Mouse (Mus musculus): ENCODE results near the gene Kif11. TPM values are rescaled to one million over a fixed set of nuclear protein-coding genes. Genes with fewer than 3 reads are reported as not detected.

Kif11 gene
- polyA plus RNA-seq, 1 experiment from 2014 or later = 53.0 TPM

GRCm38 (mm10) chr19:37348952-37349351 is 27.3 kb upstream of the Kif11 start:
- Histone ChIP-seq H3K9me3 (replicated peaks) (no peaks in the 10 kb centered on the region), H3K4me3 (replicated peaks) (no peak overlapping the region), H3K36me3 (replicated peaks) (peaks cover 13% of the 10 kb centered on the region), H3K4me1 (replicated peaks) (peaks cover 5% of the 10 kb centered on the region), H3K9ac (no peak overlapping the region), H3K4me2 (no peak overlapping the region), H3K27ac (replicated peaks) (no peak overlapping the region), H3K27me3 (no peaks in the 10 kb centered on the region)
- no peak for ATAC-seq (ENCODE audit: insufficient read depth)

GRCm38 (mm10) chr19:37352756-37353155 is 23.4 kb upstream of the Kif11 start:
- 75% methylated on average over 3 of the region's 3 CpGs for WGBS (ENCODE audit: insufficient replicate concordance)
- H3K27me3 ChIP-seq = no peaks in the 10 kb centered on the region

GRCm38 (mm10) chr19:37353331-37353730 is 22.9 kb upstream of the Kif11 start:
- no peaks in the 10 kb centered on the region for H3K27me3 ChIP-seq
- no peaks in the 10 kb centered on the region for H3K9me3 ChIP-seq (replicated peaks)
- H3K4me3 ChIP-seq (replicated peaks) = no peak overlapping the region
- no peak overlapping the region for H3K4me2 ChIP-seq
- peaks cover 5% of the 10 kb centered on the region for H3K4me1 ChIP-seq (replicated peaks)
- 79% methylated on average over 6 of the region's 6 CpGs for WGBS (ENCODE audit: insufficient replicate concordance)
- no peak for ATAC-seq (ENCODE audit: insufficient read depth)
- no peak overlapping the region for H3K9ac ChIP-seq
- H3K36me3 ChIP-seq (replicated peaks) = peaks cover 13% of the 10 kb centered on the region
- H3K27ac ChIP-seq (replicated peaks) = no peak overlapping the region

More at GRCm38 (mm10) chr19:37352756-37353155, 23.4 kb upstream of the Kif11 start:
- H3K4me2 ChIP-seq = no peak overlapping the region
- no peak for ATAC-seq (ENCODE audit: insufficient read depth)
- H3K4me1 ChIP-seq (replicated peaks) = peaks cover 5% of the 10 kb centered on the region
- H3K4me3 ChIP-seq (replicated peaks) = no peak overlapping the region
- peaks cover 13% of the 10 kb centered on the region for H3K36me3 ChIP-seq (replicated peaks)
- no peak overlapping the region for H3K27ac ChIP-seq (replicated peaks)
- H3K9ac ChIP-seq = no peak overlapping the region
- H3K9me3 ChIP-seq (replicated peaks) = no peaks in the 10 kb centered on the region

GRCm38 (mm10) chr19:37360044-37360443 is 16.2 kb upstream of the Kif11 start:
- no peak overlapping the region for H3K4me3 ChIP-seq (replicated peaks)
- 0 out of 2 replicates have a peak, but pooled peaks cover 5% of the 10 kb centered on the region for H3K4me1 ChIP-seq (replicated peaks)
- H3K9ac ChIP-seq = no peak overlapping the region
- H3K36me3 ChIP-seq (replicated peaks) = no peaks in the 10 kb centered on the region
- 19% methylated on average over 5 of the region's 5 CpGs for WGBS (ENCODE audit: insufficient replicate concordance)
- no peak for ATAC-seq (ENCODE audit: insufficient read depth)
- H3K4me2 ChIP-seq = no peak overlapping the region
- no peaks in the 10 kb centered on the region for H3K27me3 ChIP-seq
- no peak overlapping the region for H3K27ac ChIP-seq (replicated peaks)
- H3K9me3 ChIP-seq (replicated peaks) = no peaks in the 10 kb centered on the region

GRCm38 (mm10) chr19:37362545-37362944 is 13.7 kb upstream of the Kif11 start:
- Histone ChIP-seq H3K27ac (replicated peaks) (no peak overlapping the region), H3K9ac (no peak overlapping the region), H3K36me3 (replicated peaks) (no peaks in the 10 kb centered on the region), H3K27me3 (no peaks in the 10 kb centered on the region), H3K4me3 (replicated peaks) (no peak overlapping the region), H3K9me3 (replicated peaks) (no peaks in the 10 kb centered on the region), H3K4me2 (no peak overlapping the region), H3K4me1 (replicated peaks) (0 out of 2 replicates have a peak, but pooled peaks cover 5% of the 10 kb centered on the region)
- ATAC-seq (ENCODE audit: insufficient read depth) = no peak
- 55% methylated on average over 5 of the region's 5 CpGs for WGBS (ENCODE audit: insufficient replicate concordance)

GRCm38 (mm10) chr19:37363128-37363939 is 12.9 kb upstream of the Kif11 start:
- WGBS (ENCODE audit: insufficient replicate concordance) = 59% methylated on average over 11 of the region's 11 CpGs
- no peak for ATAC-seq (ENCODE audit: insufficient read depth)

GRCm38 (mm10) chr19:37368990-37369389 is 7.2 kb upstream of the Kif11 start:
- Histone ChIP-seq H3K4me3 (replicated peaks) (no peak overlapping the region), H3K4me1 (replicated peaks) (peaks cover 7% of the 10 kb centered on the region; the same call in 1 of the 2 replicates), H3K4me2 (no peak overlapping the region), H3K9me3 (replicated peaks) (no peaks in the 10 kb centered on the region), H3K36me3 (replicated peaks) (no peaks in the 10 kb centered on the region), H3K9ac (no peak overlapping the region), H3K27ac (replicated peaks) (no peak overlapping the region), H3K27me3 (no peaks in the 10 kb centered on the region)
- WGBS (ENCODE audit: insufficient replicate concordance) = 65% methylated on average over 1 of the region's 1 CpGs
- no peak for ATAC-seq (ENCODE audit: insufficient read depth)

More at GRCm38 (mm10) chr19:37363128-37363939, 12.9 kb upstream of the Kif11 start:
- H3K9me3 ChIP-seq (replicated peaks) = no peaks in the 10 kb centered on the region
- H3K9ac ChIP-seq = no peak overlapping the region
- 0 out of 2 replicates have a peak, but pooled peaks cover 5% of the 10 kb centered on the region for H3K4me1 ChIP-seq (replicated peaks)
- no peaks in the 10 kb centered on the region for H3K36me3 ChIP-seq (replicated peaks)
- H3K4me3 ChIP-seq (replicated peaks) = no peak overlapping the region
- no peak overlapping the region for H3K27ac ChIP-seq (replicated peaks)
- H3K27me3 ChIP-seq = no peaks in the 10 kb centered on the region
- H3K4me2 ChIP-seq = no peak overlapping the region

GRCm38 (mm10) chr19:37369921-37370320 is 6.3 kb upstream of the Kif11 start:
- ATAC-seq (ENCODE audit: insufficient read depth) = no peak
- no peaks in the 10 kb centered on the region for H3K27me3 ChIP-seq
- no peak overlapping the region for H3K4me3 ChIP-seq (replicated peaks)
- H3K9me3 ChIP-seq (replicated peaks) = no peaks in the 10 kb centered on the region
- peaks cover 9% of the 10 kb centered on the region for H3K4me1 ChIP-seq (replicated peaks)
- H3K36me3 ChIP-seq (replicated peaks) = no peaks in the 10 kb centered on the region
- no peak overlapping the region for H3K9ac ChIP-seq
- no peak overlapping the region for H3K27ac ChIP-seq (replicated peaks)
- 68% methylated on average over 4 of the region's 4 CpGs for WGBS (ENCODE audit: insufficient replicate concordance)
- no peak overlapping the region for H3K4me2 ChIP-seq

- no peaks in the 10 kb centered on the region for H3K36me3 ChIP-seq (replicated peaks)
- no peak overlapping the region for H3K9ac ChIP-seq
- no peak overlapping the region for H3K4me2 ChIP-seq
- peaks cover 14% of the 10 kb centered on the region for H3K4me1 ChIP-seq (replicated peaks)
- 58% methylated on average over 5 of the region's 5 CpGs for WGBS (ENCODE audit: insufficient replicate concordance)
- H3K27ac ChIP-seq (replicated peaks) = no peak overlapping the region
- no peaks in the 10 kb centered on the region for H3K9me3 ChIP-seq (replicated peaks)
- H3K27me3 ChIP-seq = no peaks in the 10 kb centered on the region
- H3K4me3 ChIP-seq (replicated peaks) = no peak overlapping the region
- ATAC-seq (ENCODE audit: insufficient read depth) = no peak
Measured at GRCm38 (mm10) chr19:37370356-37370755, 5.8 kb upstream of the Kif11 start.

- no peak for ATAC-seq (ENCODE audit: insufficient read depth)
- H3K9me3 ChIP-seq (replicated peaks) = no peaks in the 10 kb centered on the region
- peak overlapping the region; percentile 98 for H3K9ac ChIP-seq
- H3K4me1 ChIP-seq (replicated peaks) = peaks cover 34% of the 10 kb centered on the region
- H3K4me3 ChIP-seq (replicated peaks) = peak overlapping the region; percentile 99
- 10% methylated on average over 7 of the region's 7 CpGs for WGBS (ENCODE audit: insufficient replicate concordance)
- peak overlapping the region; percentile 96 for H3K27ac ChIP-seq (replicated peaks)
- peak overlapping the region; percentile 70 for H3K4me2 ChIP-seq
- no peaks in the 10 kb centered on the region for H3K27me3 ChIP-seq
- H3K36me3 ChIP-seq (replicated peaks) = peaks cover 17% of the 10 kb centered on the region
Measured at GRCm38 (mm10) chr19:37374941-37375754, 1.1 kb upstream of the Kif11 start.

GRCm38 (mm10) chr19:37376841-37377240 is 638 bp downstream of the Kif11 start:
- no peak for ATAC-seq (ENCODE audit: insufficient read depth)
- under 1% methylated on average over 11 of the region's 11 CpGs for WGBS (ENCODE audit: insufficient replicate concordance)
- Histone ChIP-seq H3K36me3 (replicated peaks) (peaks cover 33% of the 10 kb centered on the region), H3K27me3 (no peaks in the 10 kb centered on the region), H3K4me1 (replicated peaks) (peaks cover 47% of the 10 kb centered on the region), H3K4me2 (peak overlapping the region; percentile 70), H3K9ac (peak overlapping the region; percentile 98), H3K27ac (replicated peaks) (peak overlapping the region; percentile 96), H3K9me3 (replicated peaks) (no peaks in the 10 kb centered on the region), H3K4me3 (replicated peaks) (peak overlapping the region; percentile 99)

All from liver, embryonic 15.5 days (tissue).